Mouse (Mus musculus) MEL (cell line): Measurements from ENCODE around the gene Ttll4. TPM values are rescaled to one million over a fixed set of nuclear protein-coding genes. Genes with fewer than 3 reads are reported as not detected.

ENCODE experiments used
- DNase-seq: peaks from one replicate; pipeline ENCODE4 v3.0.0; 2011; ENCODE audit warnings: low read depth, low spot score
- H3K27ac ChIP-seq: 2 replicates; pipeline ENCODE4 v1.5.1; 2012; ENCODE audit warnings: low read depth, mild to moderate bottlenecking, control low read depth, low read length, moderate library complexity; ENCODE audit not compliant: control insufficient read depth
- H3K27me3 ChIP-seq, 2 experiments: fragments of 150-350 bp in 1 of 2; sonication (generic) in 1 of 2; 2 replicates each; pipeline ENCODE4 v1.6.1; 2012; ENCODE audit warnings: low read length in 2 of 2, mild to moderate bottlenecking in 2 of 2, improper control_type of control experiment in 1 of 2, moderate library complexity in 1 of 2; ENCODE audit not compliant: insufficient read depth in 2 of 2, control insufficient read depth in 1 of 2
- H3K36me3 ChIP-seq, 2 experiments: 2 replicates each; pipeline ENCODE4 v1.6.1; 2012 to 2014; ENCODE audit warnings: low read length in 2 of 2, improper control_type of control experiment in 1 of 2, inconsistent platforms in 1 of 2, mild to moderate bottlenecking in 1 of 2; ENCODE audit not compliant: insufficient read depth in 2 of 2, control insufficient read depth in 1 of 2
- H3K4me1 ChIP-seq, 2 experiments: fragments of 150-350 bp in 1 of 2; sonication (generic) in 1 of 2; 2 replicates each; pipeline ENCODE4 v1.6.1; 2012; ENCODE audit warnings: low read length in 2 of 2, improper control_type of control experiment in 1 of 2, mild to moderate bottlenecking in 1 of 2; ENCODE audit not compliant: insufficient read depth in 2 of 2, control insufficient read depth in 1 of 2
- H3K4me3 ChIP-seq, 2 experiments: fragments of 150-350 bp in 1 of 2; sonication (generic) in 1 of 2; 2 replicates each; pipeline ENCODE4 v1.5.1; 2012; ENCODE audit warnings: low read depth in 2 of 2, low read length in 2 of 2, mild to moderate bottlenecking in 2 of 2, moderate library complexity in 2 of 2, control low read depth in 1 of 2, improper control_type of control experiment in 1 of 2; ENCODE audit not compliant: control insufficient read depth in 1 of 2, insufficient read depth in 1 of 2
- H3K79me2 ChIP-seq: 2 replicates; pipeline ENCODE4 v1.6.1; 2012; ENCODE audit warnings: mild to moderate bottlenecking, low read length, moderate library complexity; ENCODE audit not compliant: control insufficient read depth, poor library complexity, insufficient read depth
- H3K9ac ChIP-seq: 2 replicates; pipeline ENCODE4 v1.6.1; 2012; ENCODE audit warnings: low read depth, mild to moderate bottlenecking, control low read depth, low read length, moderate library complexity; ENCODE audit not compliant: control insufficient read depth, poor library complexity, severe bottlenecking
- H3K9me3 ChIP-seq: fragments of 150-350 bp; sonication (generic); replicated peaks from 2 replicates; pipeline ENCODE4 v1.6.1; 2012; ENCODE audit warnings: mild to moderate bottlenecking, low read length, improper control_type of control experiment, moderate library complexity; ENCODE audit not compliant: insufficient read depth
- CHD1 ChIP-seq: IDR thresholded peaks from 2 replicates; pipeline ENCODE4 v1.6.1; 2012; ENCODE audit warnings: low read depth, mild to moderate bottlenecking, inconsistent platforms, low read length, improper control_type of control experiment
- E2F4 ChIP-seq: IDR thresholded peaks from 2 replicates; pipeline ENCODE4 v1.6.1; 2011; ENCODE audit warnings: low read depth, low read length, improper control_type of control experiment, borderline replicate concordance
- EP300 ChIP-seq, 2 experiments: IDR thresholded peaks; 2 replicates each; pipeline ENCODE4 v1.6.1; 2011; ENCODE audit warnings: improper control_type of control experiment in 2 of 2, low read length in 2 of 2, low read depth in 1 of 2, mild to moderate bottlenecking in 1 of 2
- ETS1 ChIP-seq: IDR thresholded peaks from 2 replicates; pipeline ENCODE4 v1.6.1; 2012; ENCODE audit warnings: low read depth, mild to moderate bottlenecking, inconsistent platforms, low read length, improper control_type of control experiment, moderate library complexity
- HCFC1 ChIP-seq: IDR thresholded peaks from 2 replicates; pipeline ENCODE4 v1.6.1; 2012; ENCODE audit warnings: low read depth, mild to moderate bottlenecking, inconsistent platforms, low read length, improper control_type of control experiment, moderate library complexity
- JUND ChIP-seq: IDR thresholded peaks from 2 replicates; pipeline ENCODE4 v1.6.1; 2011; ENCODE audit warnings: low read depth, mild to moderate bottlenecking, improper control_type of control experiment, low read length
- KAT2A ChIP-seq: conservative IDR thresholded peaks from 2 replicates; pipeline ENCODE4 v1.6.1; 2012; ENCODE audit warnings: low read depth, low read length, improper control_type of control experiment, inconsistent platforms
- MAZ ChIP-seq: IDR thresholded peaks from 2 replicates; pipeline ENCODE4 v1.6.1; 2012; ENCODE audit warnings: low read depth, mild to moderate bottlenecking, inconsistent platforms, low read length, improper control_type of control experiment
- MEF2A ChIP-seq: IDR thresholded peaks from 2 replicates; pipeline ENCODE4 v1.6.1; 2014; ENCODE audit warnings: low read depth, mild to moderate bottlenecking, inconsistent platforms, low read length, improper control_type of control experiment; ENCODE audit not compliant: poor library complexity, insufficient replicate concordance, severe bottlenecking; ENCODE audit errors: extremely low read depth
- MXI1 ChIP-seq: IDR thresholded peaks from 2 replicates; pipeline ENCODE4 v1.6.1; 2011; ENCODE audit warnings: mild to moderate bottlenecking, low read depth, low read length, improper control_type of control experiment
- MYB ChIP-seq: IDR thresholded peaks from 2 replicates; pipeline ENCODE4 v1.6.1; 2011; ENCODE audit warnings: mild to moderate bottlenecking, low read depth, low read length, improper control_type of control experiment
- NRF1 ChIP-seq: IDR thresholded peaks from 2 replicates; pipeline ENCODE4 v1.6.1; 2014; ENCODE audit warnings: low read depth, mild to moderate bottlenecking, inconsistent platforms, low read length, improper control_type of control experiment, moderate library complexity; ENCODE audit not compliant: poor library complexity, insufficient read depth, severe bottlenecking
- POLR2AphosphoS2 ChIP-seq: IDR thresholded peaks from 2 replicates; pipeline ENCODE4 v1.6.1; 2011; ENCODE audit warnings: low read length, improper control_type of control experiment
- RCOR1 ChIP-seq: IDR thresholded peaks from 2 replicates; pipeline ENCODE4 v1.6.1; 2012; ENCODE audit warnings: low read depth, mild to moderate bottlenecking, inconsistent platforms, low read length, improper control_type of control experiment
- SIN3A ChIP-seq: IDR thresholded peaks from 2 replicates; pipeline ENCODE4 v1.6.1; 2012; ENCODE audit warnings: low read length, improper control_type of control experiment, inconsistent platforms
- SMC3 ChIP-seq: IDR thresholded peaks from 2 replicates; pipeline ENCODE4 v1.6.1; 2011; ENCODE audit warnings: low read depth, low read length, improper control_type of control experiment
- TBP ChIP-seq: IDR thresholded peaks from 2 replicates; pipeline ENCODE4 v1.8.0; 2011; ENCODE audit warnings: low read depth, low read length, improper control_type of control experiment
- ZC3H11A ChIP-seq: IDR thresholded peaks from 2 replicates; pipeline ENCODE4 v1.6.1; 2012; ENCODE audit warnings: low read depth, mild to moderate bottlenecking, inconsistent platforms, low read length, improper control_type of control experiment
- ZKSCAN1 ChIP-seq: IDR thresholded peaks from 2 replicates; pipeline ENCODE4 v1.6.1; 2012; ENCODE audit warnings: low read depth, mild to moderate bottlenecking, inconsistent platforms, low read length, improper control_type of control experiment, moderate library complexity
- polyA plus RNA-seq, 2 experiments: library from polyadenylated mRNA; stranded (reverse) in 1 of 2; unstranded in 1 of 2; fragments of >175 nt in 1 of 2; fragments of >200 nt in 1 of 2; gene quantifications; 2 replicates each; pipeline versions ENCODE4 v1.2.1 to v1.2.4; 2012; ENCODE audit warnings: low replicate concordance in 2 of 2, low read depth in 1 of 2; ENCODE audit not compliant: insufficient read length in 2 of 2, insufficient read depth in 1 of 2, missing spikeins in 1 of 2
- total RNA-seq: library from RNA; depleted of rRNA; stranded (reverse); fragments of 300-350 nt; gene quantifications from 2 replicates; pipeline ENCODE4 v1.2.3, GENCODE M21; 2012

Gene Ttll4
- total and polyA plus RNA-seq, 3 experiments = 27.8 to 85.9 TPM; not detected in 1

DNA sequence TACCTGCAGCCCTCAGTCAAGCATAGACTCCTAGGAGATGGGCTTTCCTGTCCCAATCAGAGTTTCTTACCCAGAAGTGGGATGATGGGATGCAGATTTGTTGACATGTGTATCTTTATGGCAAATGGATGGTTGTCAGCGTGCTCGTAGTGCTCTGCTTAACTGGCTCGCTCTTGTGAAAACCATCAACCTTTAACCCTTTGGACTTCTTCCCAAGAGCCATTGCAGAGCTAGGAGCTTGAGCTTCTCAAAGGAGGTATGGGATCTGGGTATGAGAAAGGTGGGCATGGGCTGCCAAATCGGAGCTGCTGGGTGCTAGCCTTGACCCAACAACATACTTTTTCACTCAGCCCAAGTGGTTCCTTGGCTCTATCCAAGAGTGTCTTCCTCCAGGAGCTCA lies 34.3 kb downstream of the Ttll4 start:
- H3K27me3 ChIP-seq = no peaks in the 10 kb centered on the region
- H3K79me2 ChIP-seq = no peaks in the 10 kb centered on the region
- H3K36me3 ChIP-seq = peaks cover 0 to 20% of the 10 kb centered on the region in 2 experiments; a peak in 2 of 4 replicates
- TF ChIP-seq JUND (no peak), ZKSCAN1 (no peak), SMC3 (no peak), MEF2A (no peak), MAZ (no peak), SIN3A (no peak), E2F4 (no peak), MYB (no peak), POLR2AphosphoS2 (no peak), HCFC1 (no peak)
- no peak overlapping the region for H3K4me3 ChIP-seq
- DNase-seq = no peak
- H3K4me1 ChIP-seq = no peaks in the 10 kb centered on the region
- H3K27ac ChIP-seq = no peak overlapping the region
- no peak overlapping the region for H3K9ac ChIP-seq
- H3K9me3 ChIP-seq = no peaks in the 10 kb centered on the region

GRCm38 (mm10) chr1:74697416-74697815 lies 35.9 kb downstream of the Ttll4 start:
- no peaks in the 10 kb centered on the region for H3K4me1 ChIP-seq
- H3K9ac ChIP-seq = no peak overlapping the region
- H3K9me3 ChIP-seq = no peaks in the 10 kb centered on the region
- H3K27me3 ChIP-seq = no peaks in the 10 kb centered on the region
- DNase-seq = no peak
- H3K79me2 ChIP-seq = no peaks in the 10 kb centered on the region
- H3K36me3 ChIP-seq = peaks cover 0 to 14% of the 10 kb centered on the region in 2 experiments; a peak in 2 of 4 replicates
- no peak overlapping the region for H3K4me3 ChIP-seq
- no peak overlapping the region for H3K27ac ChIP-seq
- TF ChIP-seq TBP (no peak), EP300 (IDR thresholded peaks at IDR 0.05; ENCODE audit: low read depth in 1 of 2, low read length in 2 of 2) (no peak), RCOR1 (no peak), POLR2AphosphoS2 (no peak), KAT2A (no peak), SMC3 (no peak), ZC3H11A (no peak), CHD1 (no peak), ETS1 (no peak), MXI1 (no peak), NRF1 (no peak)
